Mouse (Mus musculus): Measurements from ENCODE around the gene Rab17. TPM values are rescaled to one million over a fixed set of nuclear protein-coding genes. Genes with fewer than 3 reads are reported as not detected.

Rab17 gene
- polyA plus RNA-seq, 1 experiment: 3.4 TPM

- H3K27me3 ChIP-seq (replicated peaks): peaks cover 29% of the 10 kb centered on the region
- peaks cover 63% of the 10 kb centered on the region for H3K4me1 ChIP-seq
- no peak for TF ChIP-seq GATA1 (IDR thresholded peaks at IDR 0.05; ENCODE audit: borderline replicate concordance, low read length)
- no peak for TF ChIP-seq FLI1 (IDR thresholded peaks at IDR 0.05; ENCODE audit: low read length)
- H3K4me3 ChIP-seq (replicated peaks): no peak overlapping the region
- H3K36me3 ChIP-seq (replicated peaks; ENCODE audit: low read length): no peaks in the 10 kb centered on the region
- no peaks in the 10 kb centered on the region for H3K9me3 ChIP-seq
Observed at GRCm38 (mm10) chr1:90969881-90970390, 475 bp upstream of the Rab17 start.

- Histone ChIP-seq H3K4me3 (replicated peaks) (peak overlapping the region; percentile 86), H3K36me3 (replicated peaks; ENCODE audit: low read length) (no peaks in the 10 kb centered on the region), H3K4me1 (peaks cover 52% of the 10 kb centered on the region), H3K27me3 (replicated peaks) (peaks cover 32% of the 10 kb centered on the region), H3K9me3 (no peaks in the 10 kb centered on the region)
- TF ChIP-seq GATA1 (IDR thresholded peaks at IDR 0.05; ENCODE audit: borderline replicate concordance, low read length): no peak
- no peak for TF ChIP-seq FLI1 (IDR thresholded peaks at IDR 0.05; ENCODE audit: low read length)
Observed at GRCm38 (mm10) chr1:90968649-90969048, 812 bp downstream of the Rab17 start.

- TF ChIP-seq GATA1 (IDR thresholded peaks at IDR 0.05; ENCODE audit: borderline replicate concordance, low read length): no peak
- TF ChIP-seq FLI1 (IDR thresholded peaks at IDR 0.05; ENCODE audit: low read length): no peak
- no peak overlapping the region for H3K4me3 ChIP-seq (replicated peaks)
- peaks cover 39% of the 10 kb centered on the region for H3K27me3 ChIP-seq (replicated peaks)
- no peaks in the 10 kb centered on the region for H3K9me3 ChIP-seq
- H3K4me1 ChIP-seq: peaks cover 42% of the 10 kb centered on the region
- no peaks in the 10 kb centered on the region for H3K36me3 ChIP-seq (replicated peaks; ENCODE audit: low read length)
Observed at GRCm38 (mm10) chr1:90967583-90967982, 1.9 kb downstream of the Rab17 start.

GRCm38 (mm10) chr1:90962994-90963393 is 6.5 kb downstream of the Rab17 start:
- Histone ChIP-seq H3K27me3 (replicated peaks) (peaks cover 55% of the 10 kb centered on the region), H3K4me1 (peaks cover 8% of the 10 kb centered on the region; the same call in 1 of the 2 replicates), H3K4me3 (replicated peaks) (no peak overlapping the region), H3K36me3 (replicated peaks; ENCODE audit: low read length) (no peaks in the 10 kb centered on the region), H3K9me3 (no peaks in the 10 kb centered on the region)
- TF ChIP-seq GATA1 (IDR thresholded peaks at IDR 0.05; ENCODE audit: borderline replicate concordance, low read length) (no peak), FLI1 (IDR thresholded peaks at IDR 0.05; ENCODE audit: low read length) (no peak)

- no peak for TF ChIP-seq GATA1 (IDR thresholded peaks at IDR 0.05; ENCODE audit: borderline replicate concordance, low read length)
- no peak for TF ChIP-seq FLI1 (IDR thresholded peaks at IDR 0.05; ENCODE audit: low read length)
- H3K27me3 ChIP-seq (replicated peaks): peaks cover 51% of the 10 kb centered on the region
- no peaks in the 10 kb centered on the region for H3K9me3 ChIP-seq
- no peak overlapping the region for H3K4me3 ChIP-seq (replicated peaks)
- H3K4me1 ChIP-seq: peaks cover 3% of the 10 kb centered on the region; the same call in 1 of the 2 replicates
- H3K36me3 ChIP-seq (replicated peaks; ENCODE audit: low read length): no peaks in the 10 kb centered on the region
Observed at GRCm38 (mm10) chr1:90962526-90962925, 6.9 kb downstream of the Rab17 start.

GRCm38 (mm10) chr1:90956245-90957096 is 13.0 kb downstream of the Rab17 start:
- Histone ChIP-seq H3K4me3 (replicated peaks) (no peak overlapping the region), H3K4me1 (no peaks in the 10 kb centered on the region), H3K9me3 (no peaks in the 10 kb centered on the region), H3K27me3 (replicated peaks) (peaks cover 54% of the 10 kb centered on the region), H3K36me3 (replicated peaks; ENCODE audit: low read length) (no peaks in the 10 kb centered on the region)
- TF ChIP-seq GATA1 (IDR thresholded peaks at IDR 0.05; ENCODE audit: borderline replicate concordance, low read length) (no peak), FLI1 (IDR thresholded peaks at IDR 0.05; ENCODE audit: low read length) (no peak)

- Histone ChIP-seq H3K36me3 (replicated peaks; ENCODE audit: low read length) (no peaks in the 10 kb centered on the region), H3K27me3 (replicated peaks) (peaks cover 51% of the 10 kb centered on the region), H3K4me3 (replicated peaks) (no peak overlapping the region), H3K4me1 (peaks cover 8% of the 10 kb centered on the region), H3K9me3 (no peaks in the 10 kb centered on the region)
- TF ChIP-seq FLI1 (IDR thresholded peaks at IDR 0.05; ENCODE audit: low read length): no peak
- no peak for TF ChIP-seq GATA1 (IDR thresholded peaks at IDR 0.05; ENCODE audit: borderline replicate concordance, low read length)
Observed at GRCm38 (mm10) chr1:90953688-90954087, 15.8 kb downstream of the Rab17 start.

- no peak for TF ChIP-seq GATA1 (IDR thresholded peaks at IDR 0.05; ENCODE audit: borderline replicate concordance, low read length)
- no peak for TF ChIP-seq FLI1 (IDR thresholded peaks at IDR 0.05; ENCODE audit: low read length)
- no peaks in the 10 kb centered on the region for H3K36me3 ChIP-seq (replicated peaks; ENCODE audit: low read length)
- no peaks in the 10 kb centered on the region for H3K9me3 ChIP-seq
- peaks cover 50% of the 10 kb centered on the region for H3K27me3 ChIP-seq (replicated peaks)
- no peak within 1 kb of the TSS for H3K4me3 ChIP-seq (replicated peaks)
- peaks cover 8% of the 10 kb centered on the region for H3K4me1 ChIP-seq
Observed at GRCm38 (mm10) chr1:90952808-90953207, 16.7 kb downstream of the Rab17 start, which contains the start of gene Prlh. Gene Prlh (plus strand): TSS chr1:90953108.

- Histone ChIP-seq H3K4me3 (replicated peaks) (no peak overlapping the region), H3K4me1 (peaks cover 8% of the 10 kb centered on the region), H3K9me3 (no peaks in the 10 kb centered on the region), H3K27me3 (replicated peaks) (peaks cover 49% of the 10 kb centered on the region), H3K36me3 (replicated peaks; ENCODE audit: low read length) (no peaks in the 10 kb centered on the region)
- TF ChIP-seq GATA1 (IDR thresholded peaks at IDR 0.05; ENCODE audit: borderline replicate concordance, low read length): no peak
- TF ChIP-seq FLI1 (IDR thresholded peaks at IDR 0.05; ENCODE audit: low read length): no peak
Observed at GRCm38 (mm10) chr1:90951670-90952069, 17.8 kb downstream of the Rab17 start.

GRCm38 (mm10) chr1:90949309-90949708 is 20.2 kb downstream of the Rab17 start:
- H3K9me3 ChIP-seq: no peaks in the 10 kb centered on the region
- TF ChIP-seq FLI1 (IDR thresholded peaks at IDR 0.05; ENCODE audit: low read length) (no peak), GATA1 (IDR thresholded peaks at IDR 0.05; ENCODE audit: borderline replicate concordance, low read length) (no peak)
- peaks cover 12% of the 10 kb centered on the region for H3K4me1 ChIP-seq
- no peaks in the 10 kb centered on the region for H3K36me3 ChIP-seq (replicated peaks; ENCODE audit: low read length)
- peaks cover 57% of the 10 kb centered on the region for H3K27me3 ChIP-seq (replicated peaks)
- peak overlapping the region; percentile 23 for H3K4me3 ChIP-seq (replicated peaks)
